Mouse (Mus musculus): ENCODE data around the gene Prr9. TPM values are rescaled to one million over a fixed set of nuclear protein-coding genes. Genes with fewer than 3 reads are reported as not detected.

Gene Prr9
- not detected for total RNA-seq (2023)

DNA sequence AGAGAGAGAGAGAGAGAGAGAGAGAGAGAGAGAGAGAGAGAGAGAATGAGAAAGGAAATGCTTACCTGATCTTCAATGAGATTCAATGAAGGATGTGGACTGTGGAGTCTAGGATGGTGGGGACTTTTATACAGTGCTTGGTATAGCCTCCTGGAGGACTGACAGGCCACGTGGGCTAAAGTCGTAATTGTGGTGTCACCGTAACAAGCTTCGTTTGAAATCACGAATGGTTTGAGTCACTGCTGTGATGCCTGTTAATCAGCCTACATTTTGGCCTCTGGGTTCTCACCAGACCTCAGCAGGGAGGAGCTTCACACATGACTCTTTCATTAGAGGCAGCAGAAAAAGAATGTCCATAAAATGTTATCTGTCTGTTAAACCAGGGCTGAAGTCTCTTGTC, at the start of gene Prr9:
Gene Prr9 (minus strand): TSS at position 101 of the 400 bp plus-strand sequence.

GRCm38 (mm10) chr3:92142644-92143043, 18.9 kb upstream of the Prr9 start, which contains the start of gene Lelp1:
TSS of gene Lelp1 (minus strand) at chr3:92142744.

GRCm38 (mm10) chr3:92083042-92083441, 40.7 kb downstream of the Prr9 start, which contains the start of gene Lor:
TSS of gene Lor (minus strand) at chr3:92083142.

Other genes with a start within 250 kb of the Prr9 start
- gene Pglyrp3, start 109.4 kb downstream of the Prr9 start, total RNA-seq (2023) = not detected
- gene Lor, start 40.8 kb downstream of the Prr9 start, total RNA-seq (2023) = not detected
- gene Lelp1, start 18.8 kb upstream of the Prr9 start, total RNA-seq (2023) = not detected
- gene Sprr2a1, start 91.9 kb upstream of the Prr9 start, total RNA-seq (2023) = not detected
- not detected for gene Sprr2a2, start 92.0 kb upstream of the Prr9 start, total RNA-seq (2023)
- not detected for gene Sprr2a3, start 161.5 kb upstream of the Prr9 start, total RNA-seq (2023)
- gene Sprr2b, start 192.7 kb upstream of the Prr9 start, total RNA-seq (2023) = not detected
- not detected for gene Sprr2d, start 215.2 kb upstream of the Prr9 start, total RNA-seq (2023)
- gene Sprr2e, start 228.2 kb upstream of the Prr9 start, total RNA-seq (2023) = not detected
- gene Sprr2f, start 241.2 kb upstream of the Prr9 start, total RNA-seq (2023) = not detected